ENCODE assay signal across 27 mouse cellular contexts in the genomic region with DNA sequence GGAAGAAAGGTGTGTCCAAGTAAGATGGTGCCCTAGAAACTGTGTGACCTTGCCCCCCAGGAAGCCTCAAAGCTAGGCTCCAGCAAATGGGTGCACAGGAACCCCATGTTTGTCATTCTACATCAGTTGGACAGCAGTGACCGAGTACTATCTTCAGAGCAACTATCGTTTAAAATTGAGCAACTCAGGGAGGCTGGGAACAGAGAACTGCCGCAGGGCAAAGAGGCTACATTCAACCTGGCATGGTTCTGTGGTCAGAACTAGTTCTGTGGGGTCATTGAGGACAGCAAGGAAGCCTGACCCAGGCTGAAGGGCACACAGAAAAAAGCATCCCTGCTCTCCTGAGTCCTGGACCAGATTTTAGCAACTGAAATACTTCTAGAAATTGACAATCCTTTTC.
"Had no signal": no experiment of that assay in that cellular context is flagged by ENCODE, and none has a peak within 500 bp of the region (broad histone marks: within the 10 kb centered on the region; RNA-seq: fewer than 3 reads in every experiment).

No protein-coding gene starts in this region.

- H3K4me2 ChIP-seq: heart, embryonic 11.5 days; heart, embryonic 13.5 days; heart, embryonic 15.5 days; hindbrain, embryonic 12.5 days; hindbrain, embryonic 14.5 days; kidney, embryonic 15.5 days; limb, embryonic 12.5 days; liver, embryonic 11.5 days; liver, embryonic 13.5 days had no signal

- H3K9me3 ChIP-seq: heart, embryonic 13.5 days; heart, embryonic 15.5 days; hindbrain, embryonic 10.5 days; hindbrain, embryonic 12.5 days; kidney, embryonic 15.5 days; limb, embryonic 10.5 days; limb, embryonic 12.5 days; liver, embryonic 13.5 days had no signal

- H3K4me3 ChIP-seq: heart, adult 2 months; heart, embryonic 13.5 days; heart, embryonic 15.5 days; hindbrain, embryonic 10.5 days; hindbrain, embryonic 12.5 days; kidney, embryonic 15.5 days; left cerebral cortex, adult 2 months; limb, embryonic 10.5 days; limb, embryonic 12.5 days; liver, embryonic 13.5 days had no signal

- H3K27me3 ChIP-seq: heart, embryonic 13.5 days; heart, embryonic 15.5 days; hindbrain, embryonic 12.5 days; kidney, embryonic 15.5 days; limb, embryonic 12.5 days; liver, embryonic 13.5 days had no signal

- DNase-seq: gastrocnemius, postnatal 14 days; gastrocnemius, postnatal 36 days; heart, adult 2 months; heart, postnatal 14 days; heart, postnatal 4 days; kidney, adult 11 months; kidney, adult 2 months; kidney, adult 9 months; kidney, postnatal 14 days; kidney, postnatal 36 days; layer of hippocampus, adult 9-11 months; liver, embryonic 13.5 days had no signal

- ATAC-seq: hindbrain, embryonic 16.5 days; inflammation-experienced regulatory T-cells, adult 6 months; intestine, embryonic 16.5 days had no signal

- H3K27ac ChIP-seq: heart, adult 2 months; heart, embryonic 13.5 days; heart, embryonic 15.5 days; hindbrain, embryonic 10.5 days; hindbrain, embryonic 12.5 days; hindbrain, embryonic 14.5 days; kidney, embryonic 15.5 days; kidney, postnatal 0 days; left cerebral cortex, adult 2 months; limb, embryonic 10.5 days; limb, embryonic 12.5 days; liver, embryonic 13.5 days had no signal

- H3K9ac ChIP-seq: heart, embryonic 13.5 days; heart, embryonic 15.5 days; hindbrain, embryonic 12.5 days; hindbrain, embryonic 14.5 days; kidney, embryonic 15.5 days; limb, embryonic 12.5 days; liver, embryonic 13.5 days had no signal

- H3K4me1 ChIP-seq: heart, embryonic 13.5 days; heart, embryonic 15.5 days; hindbrain, embryonic 10.5 days; hindbrain, embryonic 12.5 days; kidney, embryonic 15.5 days; limb, embryonic 10.5 days; limb, embryonic 12.5 days had no signal

- H3K36me3 ChIP-seq: heart, embryonic 15.5 days; hindbrain, embryonic 12.5 days; limb, embryonic 12.5 days; liver, embryonic 13.5 days had no signal
